Mouse (Mus musculus) left cerebral cortex, postnatal 14 days (tissue): ENCODE measurements around the gene Ajuba. TPM values are rescaled to one million over a fixed set of nuclear protein-coding genes. Genes with fewer than 3 reads are reported as not detected.
"Not testable (repeated sequence)": the region's sequence is repeated elsewhere in the genome, so short reads cannot be mapped to it uniquely, and the experiment has no call there.

Experiments used
- DNase-seq, 2 experiments: peaks; one replicate each; pipeline ENCODE4 v3.0.0; 2021 to 2022; ENCODE audit warnings: low spot score in 2 of 2, mixed read lengths in 1 of 2
- intact Hi-C: fragments of 180-260 bp; cut with DNase I; formaldehyde crosslinking; loops from one replicate; pipeline ENCODE4 v1.15.1; 2025
- long read RNA-seq, 2 experiments: library from polyadenylated mRNA; stranded (forward); transcript quantifications; one replicate each; pipeline ENCODE4 v2.0.0; 2021
- total RNA-seq, 2 experiments: library from RNA; stranded (reverse); gene quantifications; 2 replicates each; pipeline ENCODE4 v1.2.3; 2021

Gene Ajuba
- 1 to 10 TPM; 2.7 to 3.1 TPM for total RNA-seq
- long read RNA-seq, experiment 1, partial matches to known transcripts, result 0 of 3 reads
- long read RNA-seq, experiment 1, other reads (novel, unspliced or antisense), result 0 of 3 reads
- long read RNA-seq, experiment 2, transcript Ajuba-201 (8 exons, 3,397 nt), result major isoform, 8 of 9 reads
- long read RNA-seq, experiment 2, partial matches to known transcripts, result 1 of 9 reads
- long read RNA-seq, experiment 2, other reads (novel, unspliced or antisense), result 0 of 9 reads

GRCm38 (mm10) chr14:54577089-54577982 lies at the start of gene Ajuba:
Gene Ajuba, minus strand, starts transcription at chr14:54577558.
- peak; percentile 68 to 72 for DNase-seq
- intact Hi-C loops, result loop anchor here (10.0 kb wide), 1 partner anchor 353 kb away; no protein-coding TSS in a partner anchor

- DNase-seq, result no peak
- intact Hi-C loops, result no loop called here
These were observed 47.6 kb upstream of the Ajuba start for GRCm38 (mm10) chr14:54624976-54625375.

- no peak for DNase-seq
- intact Hi-C loops, result no loop called here
These were observed 46.0 kb upstream of the Ajuba start for GRCm38 (mm10) chr14:54623334-54623733.

GRCm38 (mm10) chr14:54621133-54621532 lies 43.8 kb upstream of the Ajuba start, which contains the start of gene Psmb11:
Gene Psmb11, plus strand, starts transcription at chr14:54621433.
- intact Hi-C loops, result no loop called here
- DNase-seq, result no peak

- intact Hi-C loops, result no loop called here
- peak; percentile 88 to 90 for DNase-seq
These were observed 40.6 kb upstream of the Ajuba start, which contains the start of gene Psmb5 for GRCm38 (mm10) chr14:54617897-54618365. Gene Psmb5, minus strand, starts transcription at chr14:54618022.

GRCm38 (mm10) chr14:54617152-54617896 lies 40.0 kb upstream of the Ajuba start:
- intact Hi-C loops, result no loop called here
- no peak for DNase-seq

GRCm38 (mm10) chr14:54616226-54616825 lies 39.0 kb upstream of the Ajuba start:
- intact Hi-C loops, result no loop called here

GRCm38 (mm10) chr14:54614130-54614529 lies 36.8 kb upstream of the Ajuba start:
- DNase-seq, intact Hi-C loops: not testable (repeated sequence)

More at GRCm38 (mm10) chr14:54616226-54616825, 39.0 kb upstream of the Ajuba start:
- no peak for DNase-seq

GRCm38 (mm10) chr14:54610648-54611047 lies 33.3 kb upstream of the Ajuba start:
- DNase-seq, result peak in 1 of 2 experiments; percentile 57
- intact Hi-C loops, result no loop called here

GRCm38 (mm10) chr14:54609962-54610361 lies 32.6 kb upstream of the Ajuba start:
- no peak for DNase-seq
- intact Hi-C loops, result no loop called here

- DNase-seq, result no peak
- intact Hi-C loops, result no loop called here
These were observed 31.9 kb upstream of the Ajuba start for GRCm38 (mm10) chr14:54609245-54609644.

- no peak for DNase-seq
- intact Hi-C loops, result no loop called here
These were observed 29.9 kb upstream of the Ajuba start for GRCm38 (mm10) chr14:54607226-54607625.

- intact Hi-C loops, result no loop called here
- peak; percentile 72 to 79 for DNase-seq
These were observed 28.5 kb upstream of the Ajuba start, which contains the start of gene 4931414P19Rik for GRCm38 (mm10) chr14:54605752-54606321. Gene 4931414P19Rik, minus strand, starts transcription at chr14:54605993.

- intact Hi-C loops, result no loop called here
- no peak for DNase-seq
These were observed 26.3 kb upstream of the Ajuba start for GRCm38 (mm10) chr14:54603686-54604085.

GRCm38 (mm10) chr14:54603038-54603654 lies 25.8 kb upstream of the Ajuba start:
- DNase-seq, result peak; percentile 96 to 98
- intact Hi-C loops, result no loop called here

GRCm38 (mm10) chr14:54602613-54603012 lies 25.3 kb upstream of the Ajuba start:
- intact Hi-C loops, result no loop called here
- no peak for DNase-seq

- intact Hi-C loops, result no loop called here
- no peak for DNase-seq
These were observed 24.2 kb upstream of the Ajuba start for GRCm38 (mm10) chr14:54601601-54602000.

- intact Hi-C loops, result no loop called here
- DNase-seq, result no peak
These were observed 19.7 kb upstream of the Ajuba start for GRCm38 (mm10) chr14:54597084-54597483.
